Comparison of ENCODE assay signal across 7 mouse cellular contexts in genomic region chr13:98264111-98264510, GRCm38 (mm10). TPM values are rescaled to one million over a fixed set of nuclear protein-coding genes. Genes with fewer than 3 reads are reported as not detected.
DNase-seq lines count a peak whose midpoint lies in the region; ATAC-seq lines count a peak whose summit lies in the region.

No protein-coding gene starts in this region.

- 43% methylated on average over 5 of the region's 5 CpGs for WGBS in forebrain, embryonic 10.5 days
- 27% methylated on average over 5 of the region's 5 CpGs for WGBS in liver, embryonic 11.5 days

- no peak for ATAC-seq in liver, embryonic 11.5 days (replicated peaks; ENCODE audit: low FRiP score)

- peak overlapping the region; percentile 81 for H3K9ac ChIP-seq in liver, embryonic 11.5 days (ENCODE audit: low read depth, low read length)

- no peaks in the 10 kb centered on the region for H3K9me3 ChIP-seq in forebrain, embryonic 10.5 days
- no peaks in the 10 kb centered on the region for H3K9me3 ChIP-seq in liver, embryonic 11.5 days (ENCODE audit: control insufficient read depth, low read length)

- peaks cover 35% of the 10 kb centered on the region for H3K36me3 ChIP-seq in forebrain, embryonic 10.5 days (replicated peaks)
- peaks cover 9% of the 10 kb centered on the region; the same call in 1 of the 2 replicates for H3K36me3 ChIP-seq in liver, embryonic 11.5 days (ENCODE audit: control insufficient read depth, insufficient read depth, low read length)

- DNase-seq in retina, postnatal 1 day, result peak; percentile 11
- no peak for DNase-seq in retina, embryonic 14.5 days (ENCODE audit: low spot score)
- no peak for DNase-seq in forebrain, embryonic 10.5 days (ENCODE audit: extremely low spot score, low spot score)
- no peak for DNase-seq in liver, embryonic 11.5 days (ENCODE audit: low spot score)
- no peak for DNase-seq in thymus, adult 18-20 months
- DNase-seq in layer of hippocampus, adult 8-10 months (ENCODE audit: low spot score in 2 of 2), result no peak
- no peak for DNase-seq in cerebellum, adult 11 months

- peak overlapping the region; percentile 93; the same call in 1 of the 2 replicates for H3K27ac ChIP-seq in forebrain, embryonic 10.5 days
- no peak overlapping the region for H3K27ac ChIP-seq in liver, embryonic 11.5 days (ENCODE audit: low read depth, low read length)

- H3K4me3 ChIP-seq in forebrain, embryonic 10.5 days, result peak overlapping the region; percentile 91
- peak overlapping the region; percentile 72 for H3K4me3 ChIP-seq in liver, embryonic 11.5 days (ENCODE audit: low read depth, low read length)

- peak overlapping the region; percentile 93 for H3K4me2 ChIP-seq in liver, embryonic 11.5 days

- no peaks in the 10 kb centered on the region for H3K27me3 ChIP-seq in forebrain, embryonic 10.5 days (ENCODE audit: poor library complexity, severe bottlenecking)
- H3K27me3 ChIP-seq in liver, embryonic 11.5 days (replicated peaks; ENCODE audit: control insufficient read depth, insufficient read depth, low read length), result no peaks in the 10 kb centered on the region

- peaks cover 26% of the 10 kb centered on the region for H3K4me1 ChIP-seq in forebrain, embryonic 10.5 days
- peaks cover 15% of the 10 kb centered on the region for H3K4me1 ChIP-seq in liver, embryonic 11.5 days (replicated peaks; ENCODE audit: control insufficient read depth, insufficient read depth, low read length)

RNA-seq across cellular contexts. Expression of gene Ankra2, which starts 1.2 kb away (rescaled TPM):
- 14.7 and 15.7 TPM in 2 replicates for polyA plus RNA-seq in forebrain, embryonic 10.5 days (2016; fragmentation: Nextera tagmentation; extraction: Ambion mirVana)
- polyA plus RNA-seq in liver, embryonic 11.5 days (2014; fragmentation: Nextera tagmentation; extraction: Ambion mirVana), result 19.4 and 20.2 TPM in 2 replicates
- total RNA-seq in layer of hippocampus, adult 8-10 months (2022), result 10 to 100 TPM; 42.8 to 50.4 (median 49.4) TPM

RNA-seq across cellular contexts. Expression of gene Utp15, which starts 1.3 kb away (rescaled TPM):
- 50.7 and 53.6 TPM in 2 replicates for polyA plus RNA-seq in forebrain, embryonic 10.5 days (2016; fragmentation: Nextera tagmentation; extraction: Ambion mirVana)
- 46.1 and 49.9 TPM in 2 replicates for polyA plus RNA-seq in liver, embryonic 11.5 days (2014; fragmentation: Nextera tagmentation; extraction: Ambion mirVana)
- total RNA-seq in layer of hippocampus, adult 8-10 months (2022), result 10 to 100 TPM; 22.2 to 25.0 (median 24.2) TPM

RNA-seq across cellular contexts. Expression of gene Gm21976, which starts 15.6 kb away (rescaled TPM):
- not detected in 2 replicates for polyA plus RNA-seq in forebrain, embryonic 10.5 days (2016; fragmentation: Nextera tagmentation; extraction: Ambion mirVana)
- not detected in 2 replicates for polyA plus RNA-seq in liver, embryonic 11.5 days (2014; fragmentation: Nextera tagmentation; extraction: Ambion mirVana)
- not detected for total RNA-seq in layer of hippocampus, adult 8-10 months (2022)

RNA-seq across cellular contexts. Expression of gene Btf3, which starts 52.7 kb away (rescaled TPM):
- polyA plus RNA-seq in forebrain, embryonic 10.5 days (2016; fragmentation: Nextera tagmentation; extraction: Ambion mirVana), result 756 and 758 TPM in 2 replicates
- 879 and 893 TPM in 2 replicates for polyA plus RNA-seq in liver, embryonic 11.5 days (2014; fragmentation: Nextera tagmentation; extraction: Ambion mirVana)
- total RNA-seq in layer of hippocampus, adult 8-10 months (2022), result 100 to 1,000 TPM; 157 to 207 (median 184) TPM

RNA-seq across cellular contexts. Expression of gene Arhgef28, which starts 57.9 kb away (rescaled TPM):
- polyA plus RNA-seq in forebrain, embryonic 10.5 days (2016; fragmentation: Nextera tagmentation; extraction: Ambion mirVana), result 5.7 and 5.9 TPM in 2 replicates
- polyA plus RNA-seq in liver, embryonic 11.5 days (2014; fragmentation: Nextera tagmentation; extraction: Ambion mirVana), result 2.7 and 2.9 TPM in 2 replicates
- total RNA-seq in layer of hippocampus, adult 8-10 months (2022), result 10 to 100 TPM; 76.5 to 97.9 (median 94.2) TPM
